Mouse (Mus musculus) frontal cortex, adult (tissue): Measurements from ENCODE around the gene Fam71f2.

Experiments used
- ATAC-seq: cut with Nextera tagmentation; 2 replicates; pipeline ENCODE4 v1.9.2; 2017; ENCODE audit warnings: mild to moderate bottlenecking, moderate library complexity, mixed read lengths; ENCODE audit not compliant: low TSS enrichment

The Fam71f2 gene

GRCm38 (mm10) chr6:29278513-29279267 is 703 bp upstream of the Fam71f2 start:
- ATAC-seq, result peak; percentile 96

- ATAC-seq, result no peak
Observed at GRCm38 (mm10) chr6:29280671-29281070, 1.3 kb downstream of the Fam71f2 start.

GRCm38 (mm10) chr6:29286870-29287269 is 7.5 kb downstream of the Fam71f2 start:
- no peak for ATAC-seq

- no peak for ATAC-seq
Observed at GRCm38 (mm10) chr6:29287481-29287880, 8.1 kb downstream of the Fam71f2 start.

DNA sequence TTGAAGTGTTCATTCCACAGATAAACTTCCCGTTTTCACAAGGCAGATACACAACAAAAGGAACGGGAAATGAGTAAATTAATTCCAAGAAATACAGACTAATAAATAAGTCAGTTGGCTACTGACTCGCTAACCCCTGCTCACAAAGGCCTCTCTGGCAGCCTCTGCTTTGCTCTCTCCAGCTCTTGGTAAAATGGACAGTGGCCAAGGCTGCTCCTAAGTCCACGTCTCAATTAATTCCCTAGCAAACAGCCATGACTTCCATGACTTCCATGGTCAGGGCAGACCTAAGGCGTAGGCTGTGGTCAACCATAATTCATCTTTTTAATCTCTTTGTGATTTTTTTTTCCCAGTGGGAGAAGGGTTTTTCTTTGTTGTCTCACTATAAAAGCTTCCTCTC is 8.6 kb downstream of the Fam71f2 start:
- no peak for ATAC-seq

- ATAC-seq, result no peak
Observed at GRCm38 (mm10) chr6:29288651-29289050, 9.3 kb downstream of the Fam71f2 start.

DNA sequence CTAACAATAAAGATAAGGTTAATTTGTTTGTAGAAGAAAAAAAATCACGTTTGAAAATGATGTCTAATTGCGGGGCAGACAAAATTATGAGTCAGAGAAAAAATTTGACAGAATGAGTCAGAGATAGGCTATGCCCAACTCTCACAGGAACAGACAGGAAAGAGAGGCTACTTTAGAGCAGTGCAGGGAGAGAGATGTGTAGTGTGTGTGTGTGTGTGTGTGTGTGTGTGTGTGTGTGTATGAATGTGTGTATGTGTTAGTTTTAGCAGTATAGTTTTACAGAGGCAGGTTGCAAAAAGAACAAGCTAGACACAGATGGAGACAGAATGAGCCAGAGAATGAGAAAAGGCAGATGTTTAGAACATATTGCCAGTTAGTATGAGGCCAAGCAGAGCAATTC is 19.7 kb downstream of the Fam71f2 start:
- ATAC-seq, result no peak

DNA sequence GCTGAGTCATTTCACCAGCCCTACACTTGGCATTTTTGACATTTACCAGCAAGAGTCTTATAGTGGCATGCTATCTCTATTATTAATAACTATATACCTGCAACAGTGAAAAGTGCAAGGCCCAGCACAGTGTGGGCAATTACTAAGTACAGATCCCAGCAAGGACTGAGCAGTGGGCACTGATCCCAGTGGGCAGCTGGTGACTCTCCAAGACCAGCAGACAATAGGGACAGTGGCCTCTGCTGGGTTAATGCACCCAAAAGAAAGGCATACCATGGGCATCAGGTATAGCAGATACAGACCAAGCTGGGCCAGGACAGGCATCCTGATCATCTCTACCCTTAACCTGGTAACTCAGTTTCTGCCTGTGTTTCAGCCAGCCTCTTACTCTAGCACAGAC is 23.9 kb downstream of the Fam71f2 start:
- no peak for ATAC-seq

- no peak for ATAC-seq
Observed at GRCm38 (mm10) chr6:29303726-29304125, 24.3 kb downstream of the Fam71f2 start.

DNA sequence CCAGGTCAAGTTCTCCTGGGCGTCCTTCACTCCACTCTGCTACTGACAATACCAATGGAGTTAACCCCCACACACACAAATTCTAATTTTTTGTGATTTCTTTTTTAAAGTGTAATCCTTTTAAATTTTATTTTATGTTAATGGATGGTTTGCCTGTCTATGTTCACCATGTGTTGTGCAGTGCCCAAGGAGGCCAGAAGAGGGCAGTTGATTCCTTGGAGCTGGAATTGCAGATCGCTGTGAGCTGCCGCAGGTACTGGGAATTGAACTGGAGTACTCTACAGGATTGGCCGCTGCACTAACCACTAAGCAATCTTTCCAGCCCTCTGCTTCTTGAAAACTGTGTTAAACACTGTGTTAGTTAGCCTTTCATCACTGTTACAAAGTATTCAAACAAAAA is 26.1 kb downstream of the Fam71f2 start:
- ATAC-seq, result no peak

- no peak for ATAC-seq
Observed at GRCm38 (mm10) chr6:29308846-29309605, 29.6 kb downstream of the Fam71f2 start.

GRCm38 (mm10) chr6:29313690-29314202 is 34.4 kb downstream of the Fam71f2 start:
- ATAC-seq, result no peak

- no peak for ATAC-seq
Observed at GRCm38 (mm10) chr6:29317286-29317685, 37.9 kb downstream of the Fam71f2 start.

- no peak for ATAC-seq
Observed at GRCm38 (mm10) chr6:29317941-29318340, 38.5 kb downstream of the Fam71f2 start.

DNA sequence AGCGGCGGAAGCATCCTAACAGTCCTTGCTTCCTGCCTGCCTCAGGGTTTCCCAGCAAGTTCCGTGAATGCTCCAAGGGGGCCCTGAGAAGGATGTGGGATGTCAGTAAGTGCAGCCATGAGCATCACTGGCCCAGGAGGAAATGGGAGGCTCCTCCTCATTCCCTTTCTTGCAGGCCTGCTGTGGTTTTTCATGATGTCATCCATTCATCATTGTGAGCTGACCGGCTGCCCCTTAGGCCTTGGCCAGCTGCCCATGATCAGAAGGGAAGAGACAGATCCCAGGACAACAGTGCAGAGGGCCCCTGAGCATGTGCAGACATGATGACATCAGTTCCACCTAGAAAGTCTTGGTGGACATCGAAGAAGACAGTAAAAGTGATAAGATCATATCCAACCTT is 39.5 kb downstream of the Fam71f2 start, which contains the start of gene Fam71f1:
Gene Fam71f1 (plus strand): TSS at position 262 of the 400 bp plus-strand sequence.
- ATAC-seq, result no peak

GRCm38 (mm10) chr6:29321586-29321985 is 42.2 kb downstream of the Fam71f2 start:
- ATAC-seq, result no peak

GRCm38 (mm10) chr6:29322147-29322546 is 42.8 kb downstream of the Fam71f2 start:
- ATAC-seq, result no peak

- no peak for ATAC-seq
Observed at GRCm38 (mm10) chr6:29322735-29323134, 43.3 kb downstream of the Fam71f2 start.

- ATAC-seq, result no peak
Observed at GRCm38 (mm10) chr6:29326961-29327360, 47.6 kb downstream of the Fam71f2 start.

GRCm38 (mm10) chr6:29329514-29329913 is 50.1 kb downstream of the Fam71f2 start:
- no peak for ATAC-seq
